Mouse (Mus musculus): ENCODE measurements around the gene Dbt.

- TF ChIP-seq CTCF (IDR thresholded peaks at IDR 0.05; ENCODE audit: low read depth, low read length) (no peak), POLR2A (IDR thresholded peaks at IDR 0.05; ENCODE audit: borderline replicate concordance, low read depth, low read length) (no peak)
These were observed 18.0 kb downstream of the Dbt start for GRCm38 (mm10) chr3:116530826-116531225.

Data from bone marrow macrophage, adult 2 months (primary cell).